Mouse (Mus musculus): ENCODE results near the gene Dzank1. TPM values are rescaled to one million over a fixed set of nuclear protein-coding genes. Genes with fewer than 3 reads are reported as not detected.

Gene Dzank1
- total and polyA plus RNA-seq, 3 experiments = 0.08 to 0.35 TPM; not detected in 1

GRCm38 (mm10) chr2:144526981-144527820 lies at the start of gene Dzank1, which contains the start of gene Polr3f (continued):
- TF ChIP-seq USF2 (IDR thresholded peaks at IDR 0.05; ENCODE audit: borderline replicate concordance in 1 of 2, insufficient read depth in 1 of 2, low read depth in 1 of 2, low read length in 2 of 2) (no peak), ELF1 (IDR thresholded peaks at IDR 0.05; ENCODE audit: low read depth, low read length) (no peak), POLR2AphosphoS5 (IDR thresholded peaks at IDR 0.05; ENCODE audit: borderline replicate concordance, low read depth, low read length) (no peak), TCF12 (IDR thresholded peaks at IDR 0.05; ENCODE audit: low read depth, low read length) (peak; percentile 25; the same call in 1 of the 2 replicates)

DNA sequence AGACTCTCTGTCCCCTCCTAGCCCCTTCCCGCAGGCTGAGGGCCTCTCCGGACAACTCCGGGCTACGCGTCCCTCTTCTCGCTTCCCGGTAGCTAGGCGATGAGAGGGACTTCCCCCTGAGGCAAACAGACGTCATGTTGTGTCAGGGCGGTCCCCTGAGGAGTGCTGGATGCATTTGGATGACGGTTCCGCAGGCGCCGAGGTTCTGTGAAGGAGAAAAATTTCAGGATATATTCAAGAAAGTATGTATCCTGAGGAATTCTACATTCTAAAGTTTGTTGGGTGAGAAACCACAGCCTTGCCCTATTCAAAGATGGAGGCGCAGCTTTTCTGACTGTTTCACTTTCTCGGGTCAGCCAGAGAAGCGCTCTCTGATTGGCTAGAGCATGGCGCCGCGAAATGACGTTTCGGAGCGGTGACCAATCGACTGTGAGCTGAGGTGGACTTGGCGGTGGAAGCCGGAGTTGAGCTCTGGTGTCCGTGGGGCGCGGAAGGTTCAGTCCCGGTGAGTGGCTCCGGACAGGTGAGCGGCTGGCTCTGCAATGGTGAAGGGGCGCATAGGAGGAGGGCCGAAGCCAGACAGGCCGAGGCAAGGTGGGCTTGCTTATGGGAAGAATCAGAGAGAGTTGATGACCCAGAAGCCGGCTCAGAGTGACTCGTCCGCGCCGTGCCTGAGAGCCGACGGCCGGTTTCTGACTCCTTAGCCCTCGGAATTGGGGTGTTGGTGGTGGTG lies 28.8 kb upstream of the Dzank1 start, which contains the start of gene Sec23b:
Sec23b (plus strand) TSS at position 410 of the 733 bp plus-strand sequence.
- peak; percentile 98 for DNase-seq (ENCODE audit: low read depth, low spot score)
- H3K27ac ChIP-seq (ENCODE audit: control insufficient read depth, low read depth, low read length) = peak within 1 kb of the TSS; percentile 88
- H3K79me2 ChIP-seq (ENCODE audit: control insufficient read depth, insufficient read depth, low read length, poor library complexity) = peaks cover 13% of the 10 kb centered on the region
- no peaks in the 10 kb centered on the region for H3K27me3 ChIP-seq (ENCODE audit: control insufficient read depth in 1 of 2, insufficient read depth in 2 of 2, low read length in 2 of 2)
- H3K4me3 ChIP-seq (ENCODE audit: control insufficient read depth in 1 of 2, insufficient read depth in 1 of 2, low read depth in 2 of 2, low read length in 2 of 2) = peak within 1 kb of the TSS; percentile 93 to 96
- no peaks in the 10 kb centered on the region for H3K9me3 ChIP-seq (replicated peaks; ENCODE audit: insufficient read depth, low read length)
- TF ChIP-seq MYC (IDR thresholded peaks at IDR 0.05; ENCODE audit: low read depth, low read length) = no peak
- 0 out of 2 replicates have a peak, but pooled peaks have one; percentile 6 for TF ChIP-seq POLR2AphosphoS2 (IDR thresholded peaks at IDR 0.05; ENCODE audit: low read length)
- TF ChIP-seq MAX (IDR thresholded peaks at IDR 0.05; ENCODE audit: low read length) = peak; percentile 45; the same call in 1 of the 2 replicates
- peak; percentile 65; the same call in 1 of the 2 replicates for TF ChIP-seq ZMIZ1 (IDR thresholded peaks at IDR 0.05; ENCODE audit: low read depth, low read length)
- TF ChIP-seq NRF1 (IDR thresholded peaks at IDR 0.05; ENCODE audit: insufficient read depth, low read depth, low read length, poor library complexity, severe bottlenecking) = no peak
- no peak for TF ChIP-seq MEF2A (IDR thresholded peaks at IDR 0.05; ENCODE audit: extremely low read depth, insufficient replicate concordance, low read depth, low read length, poor library complexity, severe bottlenecking)
- peak; percentile 79 for TF ChIP-seq MXI1 (IDR thresholded peaks at IDR 0.05; ENCODE audit: low read depth, low read length)
- 0 out of 2 replicates have a peak, but pooled peaks have one; percentile 19 for TF ChIP-seq E2F4 (IDR thresholded peaks at IDR 0.05; ENCODE audit: borderline replicate concordance, low read depth, low read length)
- TF ChIP-seq KAT2A (conservative IDR thresholded peaks at IDR 0.05; ENCODE audit: low read depth, low read length) = peak; percentile 61; the same call in 1 of the 2 replicates
- TF ChIP-seq TBP (IDR thresholded peaks at IDR 0.05; ENCODE audit: low read depth, low read length) = peak; percentile 70
- TF ChIP-seq NELFE (IDR thresholded peaks at IDR 0.05; ENCODE audit: low read depth, low read length) = peak; percentile 58
- peak; percentile 53; the same call in 1 of the 2 replicates for TF ChIP-seq ELF1 (IDR thresholded peaks at IDR 0.05; ENCODE audit: low read depth, low read length)
- peak; percentile 18; the same call in 1 of the 2 replicates for TF ChIP-seq ETS1 (IDR thresholded peaks at IDR 0.05; ENCODE audit: low read depth, low read length)
- peak; percentile 71 for TF ChIP-seq SIN3A (IDR thresholded peaks at IDR 0.05; ENCODE audit: low read length)
- peak; percentile 77 to 78 for TF ChIP-seq POLR2A (IDR thresholded peaks at IDR 0.05; ENCODE audit: control insufficient read depth in 1 of 2, insufficient read depth in 1 of 2, low read depth in 1 of 2, low read length in 2 of 2, poor library complexity in 1 of 2)
- TF ChIP-seq SMC3 (IDR thresholded peaks at IDR 0.05; ENCODE audit: low read depth, low read length) = no peak
- no peak for TF ChIP-seq MAFK (IDR thresholded peaks at IDR 0.05; ENCODE audit: borderline replicate concordance, low read depth, low read length)
- TF ChIP-seq USF2 (IDR thresholded peaks at IDR 0.05; ENCODE audit: borderline replicate concordance in 1 of 2, insufficient read depth in 1 of 2, low read depth in 1 of 2, low read length in 2 of 2) = no peak
- TF ChIP-seq HCFC1 (IDR thresholded peaks at IDR 0.05; ENCODE audit: low read depth, low read length) = peak; percentile 91
- TF ChIP-seq MAZ (IDR thresholded peaks at IDR 0.05; ENCODE audit: low read depth, low read length) = 0 out of 2 replicates have a peak, but pooled peaks have one; percentile 46
- no peak for TF ChIP-seq ZC3H11A (IDR thresholded peaks at IDR 0.05; ENCODE audit: low read depth, low read length)
- peak within 1 kb of the TSS; percentile 89 for H3K9ac ChIP-seq (ENCODE audit: control insufficient read depth, low read depth, low read length, poor library complexity, severe bottlenecking)
- H3K4me1 ChIP-seq (ENCODE audit: control insufficient read depth in 1 of 2, insufficient read depth in 2 of 2, low read length in 2 of 2) = peaks cover 0 to 3% of the 10 kb centered on the region in 2 experiments; a peak in 2 of 4 replicates
- peaks cover 2 to 6% of the 10 kb centered on the region in 2 experiments; a peak in 3 of 4 replicates for H3K36me3 ChIP-seq (ENCODE audit: control insufficient read depth in 1 of 2, insufficient read depth in 2 of 2, low read length in 2 of 2)
